Mouse (Mus musculus): ENCODE data around the gene Scgb1c1. TPM values are rescaled to one million over a fixed set of nuclear protein-coding genes. Genes with fewer than 3 reads are reported as not detected.

Gene Scgb1c1
- not detected in 2 replicates for polyA plus RNA-seq (2014; fragmentation: Nextera tagmentation; extraction: Ambion mirVana)

DNA sequence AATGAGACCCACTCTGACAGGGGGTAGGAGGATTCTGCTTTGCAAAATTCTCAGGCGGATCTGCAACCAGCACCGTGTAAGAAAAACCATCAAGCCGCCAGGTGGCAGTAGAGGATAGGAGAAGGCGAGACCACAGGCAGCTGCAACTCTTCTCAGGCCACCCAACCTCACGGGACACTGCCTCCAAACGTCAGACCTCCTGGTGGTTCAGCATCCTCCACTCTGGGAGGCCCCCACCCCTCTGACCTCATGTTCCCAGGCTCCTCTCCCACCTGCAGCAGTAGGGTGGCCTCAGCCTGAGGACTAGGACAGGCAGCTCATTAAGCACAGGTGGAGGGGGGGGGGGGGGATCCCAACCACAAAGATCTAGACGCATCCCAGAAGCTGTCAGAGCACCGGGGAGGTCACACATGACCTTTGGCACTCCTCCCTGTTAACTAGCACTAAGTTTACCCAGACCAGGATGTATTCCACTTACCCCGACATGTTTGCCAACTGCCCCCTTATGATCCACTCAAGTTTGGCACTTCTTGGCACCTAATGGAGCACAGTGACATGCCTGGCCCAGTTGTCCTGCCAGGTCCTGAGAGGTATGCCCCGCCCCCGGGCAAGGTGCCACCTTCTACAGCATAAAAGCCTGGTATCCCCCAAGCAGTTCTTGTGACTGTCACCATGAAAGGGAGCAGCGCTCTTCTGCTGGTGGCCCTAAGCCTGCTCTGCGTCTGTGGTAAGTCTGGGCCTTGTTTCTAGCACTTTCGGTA, at the start of gene Scgb1c1:
Scgb1c1 (plus strand) TSS at position 643 of the 761 bp plus-strand sequence.
- Histone ChIP-seq H3K9ac (ENCODE audit: low read length) (no peak within 1 kb of the TSS), H3K4me3 (ENCODE audit: low read depth, low read length) (no peak within 1 kb of the TSS), H3K4me2 (ENCODE audit: low read length) (no peak within 1 kb of the TSS), H3K9me3 (replicated peaks; ENCODE audit: control insufficient read depth, low read length) (no peaks in the 10 kb centered on the region), H3K4me1 (ENCODE audit: control insufficient read depth, insufficient read depth, low read length) (no peaks in the 10 kb centered on the region), H3K27ac (ENCODE audit: low read depth, low read length) (no peak within 1 kb of the TSS), H3K27me3 (replicated peaks; ENCODE audit: control insufficient read depth, insufficient read depth, low read length) (0 out of 2 replicates have a peak, but pooled peaks cover 8% of the 10 kb centered on the region), H3K36me3 (ENCODE audit: control insufficient read depth, insufficient read depth, low read length) (no peaks in the 10 kb centered on the region)
- WGBS: 30% methylated on average over 14 of the region's 14 CpGs
- peak; percentile 89 for DNase-seq (ENCODE audit: low spot score)
- peak; percentile 87 for ATAC-seq

- Histone ChIP-seq H3K36me3 (ENCODE audit: control insufficient read depth, insufficient read depth, low read length) (no peaks in the 10 kb centered on the region), H3K27me3 (replicated peaks; ENCODE audit: control insufficient read depth, insufficient read depth, low read length) (no peaks in the 10 kb centered on the region), H3K27ac (ENCODE audit: low read depth, low read length) (no peak overlapping the region), H3K4me1 (ENCODE audit: control insufficient read depth, insufficient read depth, low read length) (no peaks in the 10 kb centered on the region), H3K9ac (ENCODE audit: low read length) (no peak overlapping the region), H3K9me3 (replicated peaks; ENCODE audit: control insufficient read depth, low read length) (no peaks in the 10 kb centered on the region), H3K4me2 (ENCODE audit: low read length) (no peak overlapping the region), H3K4me3 (ENCODE audit: low read depth, low read length) (no peak overlapping the region)
- ATAC-seq (no peak), DNase-seq (ENCODE audit: low spot score) (no peak)
- 87% methylated on average over 3 of the region's 3 CpGs for WGBS
Observed at GRCm38 (mm10) chr7:140797619-140798018, 47.7 kb upstream of the Scgb1c1 start.

DNA sequence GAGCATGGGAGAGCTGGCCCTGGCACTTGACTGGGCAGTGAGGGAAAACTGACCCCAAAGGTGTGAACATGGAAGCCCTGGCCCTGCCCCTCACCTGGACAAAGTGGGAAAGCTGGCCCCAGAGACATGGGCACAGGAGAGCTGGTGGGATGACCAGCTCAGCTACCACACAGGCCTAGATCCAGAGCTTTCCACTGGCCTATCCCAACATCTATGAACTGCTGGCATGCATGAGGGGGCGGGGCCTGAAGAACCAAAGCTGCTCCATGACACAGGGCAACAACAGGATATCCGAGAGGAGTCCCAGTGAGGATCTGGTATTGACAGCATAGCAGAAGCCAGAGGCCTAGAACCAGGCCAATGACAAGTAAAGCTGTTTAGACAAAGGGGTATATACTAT, 47.1 kb upstream of the Scgb1c1 start:
- H3K4me1 ChIP-seq (ENCODE audit: control insufficient read depth, insufficient read depth, low read length): no peaks in the 10 kb centered on the region
- H3K9ac ChIP-seq (ENCODE audit: low read length): no peak overlapping the region
- no peak overlapping the region for H3K4me2 ChIP-seq (ENCODE audit: low read length)
- no peak overlapping the region for H3K4me3 ChIP-seq (ENCODE audit: low read depth, low read length)
- H3K27ac ChIP-seq (ENCODE audit: low read depth, low read length): no peak overlapping the region
- H3K27me3 ChIP-seq (replicated peaks; ENCODE audit: control insufficient read depth, insufficient read depth, low read length): no peaks in the 10 kb centered on the region
- WGBS: 70% methylated on average over 2 of the region's 2 CpGs
- no peaks in the 10 kb centered on the region for H3K36me3 ChIP-seq (ENCODE audit: control insufficient read depth, insufficient read depth, low read length)
- DNase-seq (ENCODE audit: low spot score) (no peak), ATAC-seq (no peak)
- H3K9me3 ChIP-seq (replicated peaks; ENCODE audit: control insufficient read depth, low read length): no peaks in the 10 kb centered on the region

DNA sequence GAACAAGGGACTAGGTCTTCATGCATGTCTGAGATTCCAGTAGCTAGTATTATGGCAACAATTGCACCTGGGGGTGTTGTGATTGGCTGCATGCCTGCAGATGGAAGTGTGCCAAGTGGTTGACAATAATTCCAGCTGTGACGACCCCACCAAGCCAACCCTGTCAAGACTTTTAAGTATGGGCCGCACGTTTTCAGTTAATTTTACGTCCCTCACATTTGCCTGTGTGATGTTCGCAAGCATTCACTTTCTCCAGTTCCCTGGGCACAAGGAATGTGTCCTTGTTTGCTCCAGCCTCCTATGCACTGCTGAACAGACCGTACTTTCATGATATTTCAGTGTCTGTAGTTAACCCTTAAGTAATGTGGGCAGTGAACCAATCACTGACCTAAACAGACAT, 42.7 kb upstream of the Scgb1c1 start:
- H3K27ac ChIP-seq (ENCODE audit: low read depth, low read length): no peak overlapping the region
- no peak for DNase-seq (ENCODE audit: low spot score)

DNA sequence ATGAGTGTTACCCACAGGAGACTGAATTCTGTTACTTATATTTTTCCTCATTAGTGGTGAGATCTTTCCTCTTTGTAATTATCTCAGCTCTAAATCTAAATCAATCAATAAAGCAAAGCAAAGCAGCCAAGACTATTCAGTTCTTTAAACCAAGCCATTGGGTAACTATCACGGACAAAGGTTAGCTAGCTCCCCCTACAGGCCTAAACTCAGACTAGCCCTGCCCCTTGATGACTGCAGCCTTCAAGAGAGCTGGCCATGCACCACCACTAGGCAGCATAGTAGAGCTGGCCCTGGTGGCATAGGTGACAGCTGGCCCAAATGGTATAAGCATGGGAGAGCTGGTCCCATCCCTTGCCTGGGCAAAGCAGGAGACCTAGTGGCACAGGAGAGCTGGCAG, 39.6 kb upstream of the Scgb1c1 start:
- DNase-seq (ENCODE audit: low spot score): peak; percentile 16
- Histone ChIP-seq H3K4me2 (ENCODE audit: low read length) (no peak overlapping the region), H3K9ac (ENCODE audit: low read length) (no peak overlapping the region), H3K9me3 (replicated peaks; ENCODE audit: control insufficient read depth, low read length) (no peaks in the 10 kb centered on the region), H3K27me3 (replicated peaks; ENCODE audit: control insufficient read depth, insufficient read depth, low read length) (no peaks in the 10 kb centered on the region), H3K4me3 (ENCODE audit: low read depth, low read length) (no peak overlapping the region), H3K36me3 (ENCODE audit: control insufficient read depth, insufficient read depth, low read length) (peaks cover 3% of the 10 kb centered on the region; the same call in 1 of the 2 replicates), H3K4me1 (ENCODE audit: control insufficient read depth, insufficient read depth, low read length) (no peaks in the 10 kb centered on the region), H3K27ac (ENCODE audit: low read depth, low read length) (no peak overlapping the region)
- 17% methylated on average over 1 of the region's 1 CpGs for WGBS
- ATAC-seq: no peak

More for the DNA sequence above, 42.7 kb upstream of the Scgb1c1 start:
- no peak for ATAC-seq
- no peaks in the 10 kb centered on the region for H3K27me3 ChIP-seq (replicated peaks; ENCODE audit: control insufficient read depth, insufficient read depth, low read length)
- no peaks in the 10 kb centered on the region for H3K36me3 ChIP-seq (ENCODE audit: control insufficient read depth, insufficient read depth, low read length)
- no peaks in the 10 kb centered on the region for H3K9me3 ChIP-seq (replicated peaks; ENCODE audit: control insufficient read depth, low read length)
- no peak overlapping the region for H3K4me2 ChIP-seq (ENCODE audit: low read length)
- 70% methylated on average over 6 of the region's 6 CpGs for WGBS
- no peak overlapping the region for H3K9ac ChIP-seq (ENCODE audit: low read length)
- H3K4me3 ChIP-seq (ENCODE audit: low read depth, low read length): no peak overlapping the region
- H3K4me1 ChIP-seq (ENCODE audit: control insufficient read depth, insufficient read depth, low read length): no peaks in the 10 kb centered on the region

DNA sequence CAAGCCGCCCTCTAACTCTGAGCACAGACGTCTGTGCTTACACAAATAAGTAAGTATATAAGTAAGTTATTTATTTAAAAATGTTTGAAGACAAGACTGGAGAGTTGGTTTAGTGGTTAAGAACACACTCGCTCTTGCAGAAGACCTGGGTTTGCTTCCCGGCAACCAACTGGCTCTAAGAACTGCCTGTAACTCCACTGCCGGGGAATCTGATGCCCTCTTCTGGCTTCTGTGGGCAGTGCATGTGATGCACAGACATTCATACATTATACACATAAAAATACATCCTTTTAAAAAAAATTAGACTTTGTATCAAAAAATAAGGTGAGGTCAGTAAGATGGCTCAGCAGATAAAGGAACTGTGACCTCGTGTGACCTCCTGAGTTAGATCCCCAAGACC, 34.9 kb upstream of the Scgb1c1 start:
- no peak for ATAC-seq
- Histone ChIP-seq H3K9me3 (replicated peaks; ENCODE audit: control insufficient read depth, low read length) (no peaks in the 10 kb centered on the region), H3K9ac (ENCODE audit: low read length) (no peak overlapping the region), H3K4me1 (ENCODE audit: control insufficient read depth, insufficient read depth, low read length) (no peaks in the 10 kb centered on the region), H3K4me2 (ENCODE audit: low read length) (no peak overlapping the region), H3K4me3 (ENCODE audit: low read depth, low read length) (no peak overlapping the region), H3K27ac (ENCODE audit: low read depth, low read length) (no peak overlapping the region), H3K36me3 (ENCODE audit: control insufficient read depth, insufficient read depth, low read length) (peaks cover 21% of the 10 kb centered on the region), H3K27me3 (replicated peaks; ENCODE audit: control insufficient read depth, insufficient read depth, low read length) (no peaks in the 10 kb centered on the region)
- WGBS: 90% methylated on average over 6 of the region's 6 CpGs
- no peak for DNase-seq (ENCODE audit: low spot score)

GRCm38 (mm10) chr7:140811714-140812113, 33.6 kb upstream of the Scgb1c1 start:
- Histone ChIP-seq H3K27ac (ENCODE audit: low read depth, low read length) (no peak overlapping the region), H3K4me3 (ENCODE audit: low read depth, low read length) (no peak overlapping the region), H3K9me3 (replicated peaks; ENCODE audit: control insufficient read depth, low read length) (no peaks in the 10 kb centered on the region), H3K9ac (ENCODE audit: low read length) (no peak overlapping the region), H3K4me2 (ENCODE audit: low read length) (no peak overlapping the region), H3K36me3 (ENCODE audit: control insufficient read depth, insufficient read depth, low read length) (peaks cover 21% of the 10 kb centered on the region), H3K27me3 (replicated peaks; ENCODE audit: control insufficient read depth, insufficient read depth, low read length) (no peaks in the 10 kb centered on the region), H3K4me1 (ENCODE audit: control insufficient read depth, insufficient read depth, low read length) (no peaks in the 10 kb centered on the region)
- DNase-seq (ENCODE audit: low spot score): no peak
- no peak for ATAC-seq
- 85% methylated on average over 13 of the region's 13 CpGs for WGBS

DNA sequence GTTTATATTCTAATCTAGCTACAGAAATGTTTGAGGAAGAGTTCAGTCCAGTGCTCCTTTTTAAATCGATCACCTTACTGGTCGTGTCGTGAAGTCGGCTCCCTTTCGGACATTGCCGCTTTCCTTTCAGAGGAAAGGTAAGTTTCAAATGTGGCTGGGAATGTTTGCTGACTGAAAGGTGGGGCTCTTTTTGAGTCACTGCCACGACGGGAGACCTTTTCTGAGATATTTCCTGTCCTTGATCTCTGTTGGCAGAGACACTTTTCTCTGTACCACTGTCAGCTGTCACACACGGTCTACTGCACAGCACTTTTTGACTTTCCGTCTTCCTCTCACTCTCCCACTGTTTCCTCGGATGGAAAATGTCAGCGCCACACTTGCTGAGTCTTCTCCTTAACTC, 32.5 kb upstream of the Scgb1c1 start:
- DNase-seq (ENCODE audit: low spot score): no peak
- Histone ChIP-seq H3K36me3 (ENCODE audit: control insufficient read depth, insufficient read depth, low read length) (peaks cover 21% of the 10 kb centered on the region), H3K9ac (ENCODE audit: low read length) (no peak overlapping the region), H3K27me3 (replicated peaks; ENCODE audit: control insufficient read depth, insufficient read depth, low read length) (no peaks in the 10 kb centered on the region), H3K4me1 (ENCODE audit: control insufficient read depth, insufficient read depth, low read length) (no peaks in the 10 kb centered on the region), H3K9me3 (replicated peaks; ENCODE audit: control insufficient read depth, low read length) (no peaks in the 10 kb centered on the region), H3K4me2 (ENCODE audit: low read length) (no peak overlapping the region), H3K27ac (ENCODE audit: low read depth, low read length) (no peak overlapping the region), H3K4me3 (ENCODE audit: low read depth, low read length) (no peak overlapping the region)
- 90% methylated on average over 12 of the region's 12 CpGs for WGBS
- no peak for ATAC-seq

GRCm38 (mm10) chr7:140820173-140820572, 25.2 kb upstream of the Scgb1c1 start:
- 71% methylated on average over 4 of the region's 4 CpGs for WGBS
- no peak overlapping the region for H3K4me3 ChIP-seq (ENCODE audit: low read depth, low read length)
- H3K36me3 ChIP-seq (ENCODE audit: control insufficient read depth, insufficient read depth, low read length): no peaks in the 10 kb centered on the region; the same call in 1 of the 2 replicates
- H3K27me3 ChIP-seq (replicated peaks; ENCODE audit: control insufficient read depth, insufficient read depth, low read length): no peaks in the 10 kb centered on the region
- no peak overlapping the region for H3K9ac ChIP-seq (ENCODE audit: low read length)
- no peak overlapping the region for H3K27ac ChIP-seq (ENCODE audit: low read depth, low read length)
- ATAC-seq (no peak), DNase-seq (ENCODE audit: low spot score) (no peak)
- no peaks in the 10 kb centered on the region for H3K4me1 ChIP-seq (ENCODE audit: control insufficient read depth, insufficient read depth, low read length)
- no peaks in the 10 kb centered on the region for H3K9me3 ChIP-seq (replicated peaks; ENCODE audit: control insufficient read depth, low read length)
- H3K4me2 ChIP-seq (ENCODE audit: low read length): no peak overlapping the region

Data from forebrain, embryonic 14.5 days (tissue).